Mouse (Mus musculus): ENCODE data around the gene Alpl. TPM values are rescaled to one million over a fixed set of nuclear protein-coding genes. Genes with fewer than 3 reads are reported as not detected.

Alpl gene
- total RNA-seq, 1 experiment from 2014 or later, result not detected

GRCm38 (mm10) chr4:137726739-137727505, 69.3 kb downstream of the Alpl start:
- ATAC-seq (replicated peaks; ENCODE audit: insufficient number of reproducible peaks, low FRiP score, low TSS enrichment, poor library complexity, severe bottlenecking), result no peak

- no peak for ATAC-seq (replicated peaks; ENCODE audit: insufficient number of reproducible peaks, low FRiP score, low TSS enrichment, poor library complexity, severe bottlenecking)
Observed at GRCm38 (mm10) chr4:137725541-137726145, 70.5 kb downstream of the Alpl start.

- ATAC-seq (replicated peaks; ENCODE audit: insufficient number of reproducible peaks, low FRiP score, low TSS enrichment, poor library complexity, severe bottlenecking), result peak; percentile 52
Observed at GRCm38 (mm10) chr4:137724766-137725165, 71.4 kb downstream of the Alpl start.

- ATAC-seq (replicated peaks; ENCODE audit: insufficient number of reproducible peaks, low FRiP score, low TSS enrichment, poor library complexity, severe bottlenecking), result peak; percentile 32
Observed at GRCm38 (mm10) chr4:137724212-137724611, 72.0 kb downstream of the Alpl start.

- ATAC-seq (replicated peaks; ENCODE audit: insufficient number of reproducible peaks, low FRiP score, low TSS enrichment, poor library complexity, severe bottlenecking), result no peak
Observed at GRCm38 (mm10) chr4:137723527-137723926, 72.7 kb downstream of the Alpl start.

GRCm38 (mm10) chr4:137722692-137723427, 73.3 kb downstream of the Alpl start:
- peak; percentile 36; the same call in 1 of the 2 replicates for ATAC-seq (replicated peaks; ENCODE audit: insufficient number of reproducible peaks, low FRiP score, low TSS enrichment, poor library complexity, severe bottlenecking)

GRCm38 (mm10) chr4:137722230-137722629, 74.0 kb downstream of the Alpl start:
- ATAC-seq (replicated peaks; ENCODE audit: insufficient number of reproducible peaks, low FRiP score, low TSS enrichment, poor library complexity, severe bottlenecking), result no peak

GRCm38 (mm10) chr4:137721563-137721962, 74.6 kb downstream of the Alpl start:
- ATAC-seq (replicated peaks; ENCODE audit: insufficient number of reproducible peaks, low FRiP score, low TSS enrichment, poor library complexity, severe bottlenecking), result no peak

- ATAC-seq (replicated peaks; ENCODE audit: insufficient number of reproducible peaks, low FRiP score, low TSS enrichment, poor library complexity, severe bottlenecking), result no peak
Observed at GRCm38 (mm10) chr4:137719378-137720077, 76.7 kb downstream of the Alpl start.

- no peak for ATAC-seq (replicated peaks; ENCODE audit: insufficient number of reproducible peaks, low FRiP score, low TSS enrichment, poor library complexity, severe bottlenecking)
Observed at GRCm38 (mm10) chr4:137717671-137718070, 78.5 kb downstream of the Alpl start.

- no peak for ATAC-seq (replicated peaks; ENCODE audit: insufficient number of reproducible peaks, low FRiP score, low TSS enrichment, poor library complexity, severe bottlenecking)
Observed at GRCm38 (mm10) chr4:137717005-137717404, 79.2 kb downstream of the Alpl start.

- no peak for ATAC-seq (replicated peaks; ENCODE audit: insufficient number of reproducible peaks, low FRiP score, low TSS enrichment, poor library complexity, severe bottlenecking)
Observed at GRCm38 (mm10) chr4:137714020-137714624, 82.1 kb downstream of the Alpl start.

- ATAC-seq (replicated peaks; ENCODE audit: insufficient number of reproducible peaks, low FRiP score, low TSS enrichment, poor library complexity, severe bottlenecking), result no peak
Observed at GRCm38 (mm10) chr4:137712963-137713362, 83.2 kb downstream of the Alpl start.

GRCm38 (mm10) chr4:137707216-137707990, 88.8 kb downstream of the Alpl start:
- ATAC-seq (replicated peaks; ENCODE audit: insufficient number of reproducible peaks, low FRiP score, low TSS enrichment, poor library complexity, severe bottlenecking), result no peak

- no peak for ATAC-seq (replicated peaks; ENCODE audit: insufficient number of reproducible peaks, low FRiP score, low TSS enrichment, poor library complexity, severe bottlenecking)
Observed at GRCm38 (mm10) chr4:137706510-137706909, 89.7 kb downstream of the Alpl start.

- no peak for ATAC-seq (replicated peaks; ENCODE audit: insufficient number of reproducible peaks, low FRiP score, low TSS enrichment, poor library complexity, severe bottlenecking)
Observed at GRCm38 (mm10) chr4:137705379-137705778, 90.8 kb downstream of the Alpl start.

- ATAC-seq (replicated peaks; ENCODE audit: insufficient number of reproducible peaks, low FRiP score, low TSS enrichment, poor library complexity, severe bottlenecking), result no peak
Observed at GRCm38 (mm10) chr4:137704561-137704960, 91.6 kb downstream of the Alpl start.

- no peak for ATAC-seq (replicated peaks; ENCODE audit: insufficient number of reproducible peaks, low FRiP score, low TSS enrichment, poor library complexity, severe bottlenecking)
Observed at GRCm38 (mm10) chr4:137703077-137703476, 93.1 kb downstream of the Alpl start.
